Mouse (Mus musculus): Measurements from ENCODE around the gene Gm4884. TPM values are rescaled to one million over a fixed set of nuclear protein-coding genes. Genes with fewer than 3 reads are reported as not detected.
"Not testable (repeated sequence)": the region's sequence is repeated elsewhere in the genome, so short reads cannot be mapped to it uniquely, and the experiment has no call there.

The Gm4884 gene
- polyA plus RNA-seq (2017; shearing (Covaris generic)), result not detected

DNA sequence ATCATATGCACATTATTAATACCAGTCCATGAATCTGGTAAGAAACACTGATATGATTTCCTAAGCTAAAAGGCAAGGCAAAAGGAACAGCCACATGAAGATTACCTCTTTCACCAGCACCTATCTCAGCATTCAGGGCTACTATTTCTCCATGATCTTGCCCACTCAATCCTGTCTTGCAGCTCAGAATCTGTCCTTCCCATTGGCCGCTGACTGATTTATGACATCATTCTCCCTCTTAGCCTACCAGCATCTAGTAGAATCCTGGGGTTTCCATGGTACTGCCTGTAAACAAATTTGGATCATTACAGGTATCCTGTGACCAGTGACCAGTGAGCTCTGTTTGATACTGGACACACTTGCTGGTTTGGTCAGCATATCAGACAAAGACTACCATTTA is at the start of gene Gm4884:
Gene Gm4884 (plus strand): TSS at position 301 of the 400 bp plus-strand sequence.
- ATAC-seq, result not testable (repeated sequence)

DNA sequence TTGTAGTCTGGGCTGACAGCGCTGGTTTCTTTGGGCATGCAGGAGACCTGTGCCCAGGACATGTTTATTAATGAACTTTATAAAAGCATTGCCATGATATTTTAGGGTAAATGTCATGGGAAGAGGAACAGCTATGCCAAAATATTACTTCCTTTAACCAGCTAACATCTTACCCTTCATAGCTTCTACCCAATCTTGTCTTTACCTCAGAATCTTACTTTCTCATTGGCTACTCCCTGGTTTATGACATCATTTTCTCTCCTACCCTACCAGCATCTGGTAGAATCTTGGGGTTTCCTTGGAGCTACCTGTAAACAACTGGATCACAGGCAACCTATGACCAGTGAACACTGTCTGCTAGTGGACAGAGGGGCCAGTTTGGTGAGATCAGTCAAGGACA is 45.3 kb upstream of the Gm4884 start, which contains the start of gene 4930433I11Rik:
Gene 4930433I11Rik (plus strand): TSS at position 301 of the 400 bp plus-strand sequence.
- ATAC-seq, result no peak

DNA sequence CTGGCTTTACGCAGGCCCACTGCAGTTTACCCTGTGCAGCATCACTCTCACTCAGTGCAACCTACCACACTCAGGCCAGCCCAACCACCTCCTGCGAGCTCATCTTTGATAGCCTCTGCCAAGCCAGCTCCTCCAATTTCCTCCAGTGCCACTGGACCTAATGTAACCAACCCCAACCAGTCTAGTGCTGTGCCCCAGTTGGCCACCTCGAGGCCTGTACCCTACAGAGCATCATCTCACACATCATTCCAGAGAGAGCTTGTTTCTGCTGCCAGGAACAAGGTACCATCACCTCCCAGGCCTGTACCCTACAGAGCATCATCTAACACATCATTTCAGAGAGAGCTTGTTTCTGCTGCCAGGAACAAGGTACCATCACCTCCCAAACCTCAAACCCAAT is 11.5 kb downstream of the Gm4884 start:
- ATAC-seq, result not testable (repeated sequence)

Other genes starting within 250 kb of the Gm4884 start
- not detected for gene Vstm2b, start 134.4 kb upstream of the Gm4884 start, polyA plus RNA-seq (2017; shearing (Covaris generic))
- gene 4930433I11Rik, start 45.2 kb upstream of the Gm4884 start, polyA plus RNA-seq (2017; shearing (Covaris generic)), result not detected
- not detected for gene Gm5592, start 121.1 kb downstream of the Gm4884 start, polyA plus RNA-seq (2017; shearing (Covaris generic))